Mouse (Mus musculus) ES-CJ7 (cell line): Measurements from ENCODE around the gene Polr2e.

Experiments used
- DNase-seq: peaks from one replicate; pipeline ENCODE4 v3.0.0; 2011; ENCODE audit warnings: low read depth, low spot score

Gene Polr2e

GRCm38 (mm10) chr10:80016931-80017330 lies 22.7 kb downstream of the Polr2e start:
- no peak for DNase-seq

- no peak for DNase-seq
Observed at GRCm38 (mm10) chr10:80016511-80016910, 23.1 kb downstream of the Polr2e start, which contains the start of gene Arhgap45. Gene Arhgap45, plus strand, starts transcription at chr10:80016653.

- DNase-seq = no peak
Observed at GRCm38 (mm10) chr10:80015583-80015982, 24.0 kb downstream of the Polr2e start.

GRCm38 (mm10) chr10:80014484-80015290 lies 24.9 kb downstream of the Polr2e start:
- DNase-seq = peak; percentile 67

- DNase-seq = no peak
Observed at GRCm38 (mm10) chr10:80013609-80014008, 26.0 kb downstream of the Polr2e start.

GRCm38 (mm10) chr10:80011740-80012139 lies 27.9 kb downstream of the Polr2e start:
- DNase-seq = no peak

- no peak for DNase-seq
Observed at GRCm38 (mm10) chr10:80004233-80004705, 35.3 kb downstream of the Polr2e start.

GRCm38 (mm10) chr10:80003374-80004232 lies 36.0 kb downstream of the Polr2e start:
- DNase-seq = peak; percentile 65

- no peak for DNase-seq
Observed at GRCm38 (mm10) chr10:80002829-80003228, 36.8 kb downstream of the Polr2e start.

GRCm38 (mm10) chr10:80001945-80002344 lies 37.6 kb downstream of the Polr2e start:
- no peak for DNase-seq

- no peak for DNase-seq
Observed at GRCm38 (mm10) chr10:79997819-79998218, 41.8 kb downstream of the Polr2e start.

GRCm38 (mm10) chr10:79997034-79997760 lies 42.4 kb downstream of the Polr2e start:
- DNase-seq = peak; percentile 91

- peak; percentile 95 for DNase-seq
Observed at GRCm38 (mm10) chr10:79996272-79997033, 43.1 kb downstream of the Polr2e start, which contains the start of gene Abca7. Gene Abca7, plus strand, starts transcription at chr10:79996494.

- DNase-seq = no peak
Observed at GRCm38 (mm10) chr10:79995636-79996035, 44.0 kb downstream of the Polr2e start.

- DNase-seq = no peak
Observed at GRCm38 (mm10) chr10:79994397-79995115, 45.0 kb downstream of the Polr2e start.

- no peak for DNase-seq
Observed at GRCm38 (mm10) chr10:79991548-79991947, 48.0 kb downstream of the Polr2e start.

- DNase-seq = peak; percentile 62
Observed at GRCm38 (mm10) chr10:79991099-79991498, 48.5 kb downstream of the Polr2e start.

GRCm38 (mm10) chr10:79989870-79990269 lies 49.7 kb downstream of the Polr2e start:
- no peak for DNase-seq

GRCm38 (mm10) chr10:79989272-79989786 lies 50.3 kb downstream of the Polr2e start:
- DNase-seq = no peak
